Mouse (Mus musculus) lung, embryonic 16.5 days (tissue): ENCODE measurements around the gene Hist2h3c1. TPM values are rescaled to one million over a fixed set of nuclear protein-coding genes. Genes with fewer than 3 reads are reported as not detected.
A peak's percentile ranks its signal among the peaks of the same experiment; 100 is the strongest.
"Not testable (repeated sequence)": the region's sequence is repeated elsewhere in the genome, so short reads cannot be mapped to it uniquely, and the experiment has no call there.

Experiments
- ATAC-seq: fragments of 200-750 bp; cut with Nextera tagmentation; 2 replicates; pipeline ENCODE4 v1.8.0; 2017; ENCODE audit warnings: low read depth, mild to moderate bottlenecking, moderate library complexity
- H3K27ac ChIP-seq: fragments of 300-500 bp; sonication (generic); 2 replicates; pipeline ENCODE4 v1.5.1; 2014; ENCODE audit warnings: mild to moderate bottlenecking, control low read depth, low read length
- H3K27me3 ChIP-seq: fragments of 300-500 bp; sonication (generic); 2 replicates; pipeline ENCODE4 v1.6.1; 2014; ENCODE audit warnings: low read depth, low read length, mixed read lengths; ENCODE audit not compliant: control insufficient read depth, insufficient read depth
- H3K36me3 ChIP-seq: fragments of 300-500 bp; sonication (generic); 2 replicates; pipeline ENCODE4 v1.6.1; 2014; ENCODE audit warnings: low read length; ENCODE audit not compliant: control insufficient read depth, insufficient read depth
- H3K4me1 ChIP-seq: fragments of 300-500 bp; sonication (generic); replicated peaks from 2 replicates; pipeline ENCODE4 v1.6.1; 2014; ENCODE audit warnings: low read length, mixed read lengths; ENCODE audit not compliant: control insufficient read depth, insufficient read depth
- H3K4me2 ChIP-seq: fragments of 300-500 bp; sonication (generic); 2 replicates; pipeline ENCODE4 v1.6.1; 2014; ENCODE audit warnings: low read depth, low read length, control low read depth
- H3K4me3 ChIP-seq: fragments of 300-500 bp; sonication (generic); 2 replicates; pipeline ENCODE4 v1.5.1; 2014; ENCODE audit warnings: mild to moderate bottlenecking, low read length, control low read depth
- H3K9ac ChIP-seq: fragments of 300-500 bp; sonication (generic); 2 replicates; pipeline ENCODE4 v1.6.1; 2014; ENCODE audit warnings: low read length, control low read depth
- H3K9me3 ChIP-seq: fragments of 300-500 bp; sonication (generic); 2 replicates; pipeline ENCODE4 v1.6.1; 2016; ENCODE audit warnings: low read length; ENCODE audit not compliant: control insufficient read depth
- WGBS: fragments of 180-500 bp; shearing (Covaris S2); extraction: QIAGEN DNeasy Blood & Tissue Kit; methylation state at CpG from one replicate; pipeline ENCODE4 v1.1.7; 2014; 5-methylcytosine and 5-hydroxymethylcytosine counted together
- polyA plus RNA-seq: library from polyadenylated mRNA; unstranded; fragments of >200 nt; fragmentation: Nextera tagmentation; extraction: Ambion mirVana; gene quantifications from 2 replicates; pipeline ENCODE4 v1.2.1, GENCODE M21; 2015

Gene Hist2h3c1
- polyA plus RNA-seq, 1 experiment from 2014 or later = 2.3 TPM

DNA sequence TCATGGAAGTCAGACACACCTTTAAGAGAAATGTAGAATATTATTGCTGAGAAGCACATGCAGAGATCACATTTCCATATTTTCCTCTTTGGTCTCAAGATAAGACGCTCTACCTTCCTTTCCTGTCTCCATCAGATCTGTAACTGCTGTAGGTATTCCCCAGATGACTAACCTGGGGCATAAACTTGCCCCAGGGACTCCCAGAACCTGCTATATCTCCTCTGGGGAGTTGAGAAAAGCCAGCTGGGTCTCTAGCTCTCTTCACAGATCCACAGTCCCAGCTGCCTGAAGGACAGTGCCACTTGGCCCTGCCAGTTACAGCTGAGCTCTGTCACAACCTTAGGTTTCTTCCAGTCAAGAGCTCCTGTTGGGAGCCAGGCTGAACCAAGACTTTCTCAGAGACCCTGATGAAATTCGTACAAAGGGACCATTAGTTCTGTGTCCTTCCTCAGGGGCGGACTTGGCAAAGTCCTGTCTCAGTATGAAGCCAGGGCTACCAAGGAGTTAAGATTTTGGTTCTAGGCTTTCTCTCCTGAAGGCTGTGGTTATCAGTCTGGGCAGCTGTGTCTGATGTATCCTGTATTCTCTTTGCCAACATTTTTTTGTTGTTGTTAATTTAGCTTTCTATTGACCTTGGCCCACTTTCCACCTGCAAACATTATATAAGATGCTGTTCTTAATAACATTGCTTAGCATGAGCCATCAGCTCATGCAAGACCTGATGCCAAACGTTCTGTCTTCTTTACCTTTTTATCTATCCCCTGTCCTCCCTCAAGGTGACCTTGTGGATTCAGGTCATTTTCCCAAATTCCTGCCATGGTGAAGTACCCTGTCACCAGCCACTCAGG is 15.4 kb upstream of the Hist2h3c1 start:
- Histone ChIP-seq H3K9ac (no peak overlapping the region), H3K4me1 (peaks cover 4% of the 10 kb centered on the region), H3K4me2 (no peak overlapping the region), H3K9me3 (no peaks in the 10 kb centered on the region), H3K4me3 (no peak overlapping the region), H3K27ac (no peak overlapping the region), H3K36me3 (no peaks in the 10 kb centered on the region), H3K27me3 (no peaks in the 10 kb centered on the region)
- ATAC-seq = no peak
- WGBS = 57% methylated on average over 4 of the region's 4 CpGs

DNA sequence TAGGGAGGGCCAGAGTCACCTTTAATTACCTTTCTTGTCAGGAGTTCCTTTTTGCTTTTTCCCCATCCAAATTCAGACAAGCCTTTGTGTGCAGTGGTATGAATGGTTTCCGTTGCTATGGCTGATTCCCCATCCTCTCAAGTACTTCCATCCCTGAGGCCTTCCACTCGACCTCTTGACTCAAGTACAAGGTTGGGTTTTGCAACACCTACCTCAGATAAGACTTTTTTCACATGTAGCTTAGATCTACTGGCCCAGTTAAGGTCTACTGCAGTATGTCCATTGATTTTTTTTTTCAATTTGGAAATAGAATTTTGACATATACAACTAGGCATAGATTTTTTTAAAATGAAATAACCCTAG is 14.7 kb upstream of the Hist2h3c1 start:
- H3K9me3 ChIP-seq = no peaks in the 10 kb centered on the region
- no peak overlapping the region for H3K4me2 ChIP-seq
- ATAC-seq = peak; percentile 44; the same call in 1 of the 2 replicates
- H3K27ac ChIP-seq = no peak overlapping the region
- peaks cover 7% of the 10 kb centered on the region for H3K4me1 ChIP-seq
- no peaks in the 10 kb centered on the region for H3K36me3 ChIP-seq
- WGBS = 37% methylated on average over 2 of the region's 2 CpGs
- H3K9ac ChIP-seq = no peak overlapping the region
- H3K27me3 ChIP-seq = no peaks in the 10 kb centered on the region
- H3K4me3 ChIP-seq = no peak overlapping the region

DNA sequence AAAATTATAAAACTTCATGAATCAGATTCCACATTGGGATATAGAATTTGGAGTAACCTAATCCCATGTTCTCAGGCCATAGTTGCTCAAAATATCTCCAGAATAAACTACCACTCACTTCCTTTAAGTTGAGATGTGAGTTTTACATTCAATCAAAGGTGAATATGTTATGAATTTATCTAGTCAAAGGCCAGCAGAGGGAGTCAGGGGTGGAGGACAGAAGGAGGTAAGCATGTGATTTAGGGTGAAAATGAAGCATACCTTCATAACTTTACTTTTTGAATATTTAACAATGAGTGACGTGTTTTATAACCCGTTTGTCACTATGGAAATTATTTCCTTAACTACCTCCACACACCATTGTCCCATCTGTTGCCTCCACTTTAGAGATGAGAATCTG is 11.6 kb upstream of the Hist2h3c1 start:
- no peak for ATAC-seq
- WGBS = 92% methylated on average over 2 of the region's 2 CpGs
- no peak overlapping the region for H3K9ac ChIP-seq
- H3K9me3 ChIP-seq = no peaks in the 10 kb centered on the region
- no peaks in the 10 kb centered on the region for H3K36me3 ChIP-seq
- no peaks in the 10 kb centered on the region for H3K27me3 ChIP-seq
- H3K4me1 ChIP-seq = peaks cover 18% of the 10 kb centered on the region
- H3K4me3 ChIP-seq = no peak overlapping the region
- no peak overlapping the region for H3K4me2 ChIP-seq
- no peak overlapping the region for H3K27ac ChIP-seq

DNA sequence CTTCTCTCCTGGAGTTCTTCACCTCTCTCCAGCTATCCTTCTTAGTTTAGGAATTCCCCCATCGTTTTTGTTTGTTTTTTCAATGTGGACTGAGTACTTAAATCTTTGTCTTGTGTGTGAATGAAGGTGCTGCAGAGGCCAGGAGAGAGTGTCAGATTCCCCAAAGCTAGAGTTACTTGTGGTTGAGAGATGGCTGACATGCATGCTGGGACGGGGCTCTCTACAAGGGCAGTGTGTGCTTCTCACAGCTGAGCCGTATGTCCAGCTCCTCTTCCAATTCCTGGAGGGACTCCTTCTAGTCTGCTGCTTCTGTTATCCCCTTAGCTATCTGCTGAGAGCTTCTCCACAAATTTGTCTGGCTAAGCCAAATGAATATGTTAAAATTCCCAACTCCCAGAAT is 10.6 kb upstream of the Hist2h3c1 start:
- H3K9me3 ChIP-seq = no peaks in the 10 kb centered on the region
- H3K4me2 ChIP-seq = no peak overlapping the region
- no peak overlapping the region for H3K4me3 ChIP-seq
- H3K27me3 ChIP-seq = no peaks in the 10 kb centered on the region
- H3K4me1 ChIP-seq = peaks cover 20% of the 10 kb centered on the region
- 26% methylated on average over 3 of the region's 3 CpGs for WGBS
- no peak for ATAC-seq
- H3K9ac ChIP-seq = no peak overlapping the region
- no peaks in the 10 kb centered on the region for H3K36me3 ChIP-seq
- no peak overlapping the region for H3K27ac ChIP-seq

DNA sequence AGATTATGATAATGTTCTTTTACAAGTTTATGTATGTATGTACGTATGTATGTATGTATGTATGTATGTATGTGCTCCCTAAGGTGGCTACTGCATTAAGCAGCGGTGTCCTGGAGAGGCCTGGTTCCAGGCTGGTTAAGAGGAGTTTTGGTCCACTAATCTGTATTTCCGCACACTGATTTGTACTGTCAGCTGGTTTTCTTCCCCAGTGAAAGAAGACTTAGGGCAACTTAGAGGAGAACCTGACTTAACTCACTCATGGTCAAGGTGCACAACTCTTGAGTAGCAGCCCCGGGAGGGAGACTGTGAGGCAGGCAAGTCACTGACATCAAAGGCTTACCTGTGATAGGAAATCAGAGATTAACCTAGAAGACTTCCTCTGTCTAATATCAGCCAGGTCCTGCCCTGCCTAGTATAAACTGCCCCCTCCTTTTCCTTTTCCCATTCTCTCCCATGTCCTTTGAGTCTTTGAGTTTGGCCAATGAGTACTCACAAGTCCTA is 9.6 kb upstream of the Hist2h3c1 start:
- Histone ChIP-seq H3K9ac (peak overlapping the region; percentile 75), H3K9me3 (no peaks in the 10 kb centered on the region), H3K27me3 (no peaks in the 10 kb centered on the region), H3K4me2 (peak overlapping the region; percentile 68), H3K27ac (peak overlapping the region; percentile 84), H3K4me1 (peaks cover 23% of the 10 kb centered on the region), H3K4me3 (peak overlapping the region; percentile 62), H3K36me3 (no peaks in the 10 kb centered on the region)
- no peak for ATAC-seq
- 65% methylated on average over 4 of the region's 4 CpGs for WGBS

GRCm38 (mm10) chr3:96237335-96237903 is 9.1 kb upstream of the Hist2h3c1 start:
- H3K9ac ChIP-seq = peak overlapping the region; percentile 75
- H3K27ac ChIP-seq = peak overlapping the region; percentile 84
- H3K27me3 ChIP-seq = no peaks in the 10 kb centered on the region
- WGBS = 5% methylated on average over 7 of the region's 7 CpGs
- H3K36me3 ChIP-seq = no peaks in the 10 kb centered on the region
- H3K9me3 ChIP-seq = no peaks in the 10 kb centered on the region
- peak overlapping the region; percentile 62 for H3K4me3 ChIP-seq
- ATAC-seq = no peak
- H3K4me1 ChIP-seq = peaks cover 23% of the 10 kb centered on the region
- H3K4me2 ChIP-seq = peak overlapping the region; percentile 68

- Histone ChIP-seq H3K4me3 (peak overlapping the region; percentile 62), H3K27ac (peak overlapping the region; percentile 84)
- WGBS = under 1% methylated on average over 12 of the region's 12 CpGs
Measured at GRCm38 (mm10) chr3:96237904-96238511, 8.5 kb upstream of the Hist2h3c1 start.

DNA sequence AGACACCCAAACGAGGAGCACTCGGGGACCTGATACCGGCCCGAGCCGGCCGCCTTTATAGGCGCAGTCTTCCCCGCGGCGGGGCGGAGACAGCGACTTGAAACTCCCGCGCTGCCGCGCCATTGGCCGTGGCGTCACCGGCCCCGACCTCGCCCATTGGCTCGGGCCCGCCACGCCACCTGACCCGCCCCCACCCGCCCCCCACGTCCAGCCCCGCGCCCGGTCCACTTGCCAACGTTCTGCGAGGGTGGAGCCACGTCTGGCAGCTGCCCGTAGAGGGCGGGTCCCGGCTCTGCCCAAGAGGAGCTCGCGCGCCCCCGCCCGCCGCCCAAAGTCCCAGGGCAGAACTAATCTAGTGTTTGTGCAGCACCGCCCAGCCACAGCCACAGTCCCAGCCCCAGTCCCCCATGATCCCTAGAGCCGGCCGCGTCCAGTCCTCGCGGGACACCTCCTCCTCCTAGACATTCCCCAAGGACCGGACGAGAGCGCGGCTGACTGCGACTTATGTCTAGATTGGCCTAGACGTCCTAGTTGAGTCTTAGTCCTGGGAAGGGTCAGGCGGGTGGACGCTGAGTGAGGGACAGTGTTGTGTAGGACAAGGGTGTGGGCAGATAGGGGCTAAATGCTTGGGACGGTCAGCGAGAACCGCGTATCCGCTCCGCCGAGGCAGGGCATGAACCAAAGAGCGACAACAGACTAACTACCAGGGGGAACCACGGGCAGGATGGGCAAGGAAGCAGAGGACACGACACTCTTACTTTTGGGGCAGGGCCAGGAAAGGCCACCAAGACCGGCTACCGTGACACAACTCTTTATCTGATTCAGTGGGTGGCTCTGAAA is 7.3 kb upstream of the Hist2h3c1 start, which contains the start of gene Hist2h3c2:
TSS of gene Hist2h3c2 (minus strand) at position 174 of the 840 bp plus-strand sequence.
- H3K4me1 ChIP-seq = peaks cover 27% of the 10 kb centered on the region
- peak within 1 kb of the TSS; percentile 68 for H3K4me2 ChIP-seq
- H3K9me3 ChIP-seq, H3K36me3 ChIP-seq, H3K27me3 ChIP-seq: not testable (repeated sequence)
- peak within 1 kb of the TSS; percentile 84 for H3K27ac ChIP-seq
- peak within 1 kb of the TSS; percentile 62 for H3K4me3 ChIP-seq
- WGBS = under 1% methylated on average over 11 of the region's 68 CpGs
- H3K9ac ChIP-seq = peak within 1 kb of the TSS; percentile 75
- ATAC-seq = peak; percentile 93

More at GRCm38 (mm10) chr3:96237904-96238511, 8.5 kb upstream of the Hist2h3c1 start:
- Histone ChIP-seq H3K36me3 (no peaks in the 10 kb centered on the region), H3K9ac (peak overlapping the region; percentile 75), H3K9me3 (no peaks in the 10 kb centered on the region), H3K4me2 (peak overlapping the region; percentile 68), H3K4me1 (peaks cover 23% of the 10 kb centered on the region), H3K27me3 (no peaks in the 10 kb centered on the region)
- ATAC-seq = no peak
